Comparison of ENCODE assay signal across 8 mouse cellular contexts in the genomic region with DNA sequence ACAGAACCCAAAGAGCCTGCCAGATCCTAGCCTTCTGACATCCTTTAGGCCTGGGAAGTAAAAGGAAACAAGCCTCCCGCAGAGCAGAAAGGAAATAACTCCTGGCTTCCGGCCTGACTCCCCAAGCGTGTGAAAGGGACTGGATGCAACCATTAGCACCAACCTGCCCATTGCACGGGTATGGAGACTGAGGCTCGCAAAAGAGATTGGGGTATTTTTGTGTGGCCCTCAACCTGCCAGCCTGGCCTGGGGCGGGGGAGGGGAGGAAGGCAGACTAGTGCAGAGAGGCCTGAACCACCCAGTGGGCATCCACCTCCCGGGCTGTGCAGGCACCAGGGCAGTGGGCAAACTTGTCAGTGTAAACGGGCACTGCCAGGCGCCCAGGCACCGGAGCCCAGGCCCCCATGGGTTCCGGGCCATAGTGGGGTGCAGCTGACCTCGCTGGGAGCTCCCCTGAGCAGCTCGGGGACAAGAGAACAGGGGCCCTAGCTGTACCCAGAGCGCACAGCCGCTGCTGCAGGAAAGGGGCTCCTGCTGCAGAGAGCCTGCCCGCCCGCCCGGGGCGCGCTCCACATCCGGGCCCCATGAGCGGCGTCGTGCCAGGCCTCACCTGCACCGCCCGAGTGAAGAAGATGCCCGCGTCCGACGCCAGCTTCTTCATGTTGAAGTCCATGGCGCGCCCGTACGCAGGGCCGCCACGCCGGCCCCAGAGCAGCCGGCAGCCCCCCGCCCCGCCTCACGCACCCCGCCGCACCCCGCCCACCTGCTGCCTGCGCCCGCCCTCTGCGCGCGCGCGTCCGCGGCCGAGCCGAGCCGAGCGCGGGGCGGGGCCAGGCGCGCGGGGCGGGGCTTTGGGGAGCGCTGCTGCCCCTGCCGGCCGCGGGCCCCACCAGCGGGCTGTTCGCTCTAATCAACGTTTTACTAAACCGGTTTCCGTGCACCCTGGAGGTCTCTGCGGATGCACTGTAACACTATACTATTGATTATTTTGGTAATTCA. TPM values are rescaled to one million over a fixed set of nuclear protein-coding genes. Genes with fewer than 3 reads are reported as not detected.
DNase-seq lines count a peak whose midpoint lies in the region; ATAC-seq lines count a peak whose summit lies in the region.

Sh3glb2 (minus strand) TSS at position 805 of the 999 bp plus-strand sequence.

- H3K36me3 ChIP-seq in hindbrain, embryonic 12.5 days, result peaks cover 13% of the 10 kb centered on the region

- H3K9ac ChIP-seq in hindbrain, embryonic 12.5 days, result peak within 1 kb of the TSS; percentile 80

- no peaks in the 10 kb centered on the region for H3K9me3 ChIP-seq in hindbrain, embryonic 12.5 days (replicated peaks)

- DNase-seq in R1 (ENCODE audit: low read depth, low spot score), result peak; percentile 80
- DNase-seq in cerebellum, postnatal 14 days, result peak; percentile 93 to 94
- DNase-seq in frontal cortex, postnatal 14 days (ENCODE audit: low spot score in 2 of 2), result peak; percentile 47 to 59
- peak; percentile 75 to 79 for DNase-seq in layer of hippocampus, postnatal 36 days
- DNase-seq in lung, postnatal 36 days, result peak; percentile 78
- peak; percentile 88 for DNase-seq in retina, postnatal 1 day
- DNase-seq in urinary bladder, adult 2 months (ENCODE audit: low spot score), result peak; percentile 69

- H3K27me3 ChIP-seq in hindbrain, embryonic 12.5 days, result no peaks in the 10 kb centered on the region

- peak; percentile 73 for ATAC-seq in hindbrain, embryonic 12.5 days (ENCODE audit: low FRiP score)

- peak within 1 kb of the TSS; percentile 78 for H3K4me2 ChIP-seq in hindbrain, embryonic 12.5 days (replicated peaks)

- WGBS in hindbrain, embryonic 12.5 days, result 2% methylated on average over 69 of the region's 73 CpGs

- H3K4me3 ChIP-seq in hindbrain, embryonic 12.5 days, result peak within 1 kb of the TSS; percentile 51

- H3K27ac ChIP-seq in hindbrain, embryonic 12.5 days, result peak within 1 kb of the TSS; percentile 69; the same call in 1 of the 2 replicates

- peaks cover 28% of the 10 kb centered on the region for H3K4me1 ChIP-seq in hindbrain, embryonic 12.5 days

RNA-seq across cellular contexts. Expression of gene Sh3glb2, which starts in this region (rescaled TPM):
- 113 and 116 TPM in 2 replicates for polyA plus RNA-seq in hindbrain, embryonic 12.5 days (2016; fragmentation: Nextera tagmentation; extraction: Ambion mirVana)
- 100 to 1,000 TPM; 255 to 284 TPM for total RNA-seq in layer of hippocampus, postnatal 36 days (2021)
- 191 and 259 TPM in 2 replicates for polyA plus RNA-seq in urinary bladder, adult 2 months (2012; rRNA removed)

Comparison
In these comparisons a context has a peak if more than half of its experiments do, and no peak if none do; other contexts are left out.
1. Peak in every context shown above with its lines: DNase-seq, ATAC-seq, H3K4me3 ChIP-seq and H3K27ac ChIP-seq.